Mouse (Mus musculus) kidney, adult 11 months (tissue): ENCODE results near the gene Tulp4.
"Not testable (repeated sequence)": the region's sequence is repeated elsewhere in the genome, so short reads cannot be mapped to it uniquely, and the experiment has no call there.

Experiments used
- DNase-seq: peaks from one replicate; pipeline ENCODE4 v3.0.0; 2022

Gene Tulp4

GRCm38 (mm10) chr17:6286169-6286568 is 179.9 kb downstream of the Tulp4 start:
- not testable (repeated sequence) for DNase-seq

- DNase-seq = not testable (repeated sequence)
Measured at GRCm38 (mm10) chr17:6289045-6289444, 182.8 kb downstream of the Tulp4 start.

GRCm38 (mm10) chr17:6293882-6294281 is 187.6 kb downstream of the Tulp4 start:
- not testable (repeated sequence) for DNase-seq

GRCm38 (mm10) chr17:6297060-6297795 is 191.0 kb downstream of the Tulp4 start:
- DNase-seq = not testable (repeated sequence)

- DNase-seq = peak; percentile 15
Measured at GRCm38 (mm10) chr17:6300190-6300863, 194.1 kb downstream of the Tulp4 start.
